Mouse (Mus musculus): ENCODE data around the gene Ccdc162. TPM values are rescaled to one million over a fixed set of nuclear protein-coding genes. Genes with fewer than 3 reads are reported as not detected.

The Ccdc162 gene
- polyA plus RNA-seq, 1 experiment from 2014 or later: 0.69 TPM

- no peaks in the 10 kb centered on the region for H3K4me1 ChIP-seq (ENCODE audit: control insufficient read depth, insufficient read depth, low read length)
- no peaks in the 10 kb centered on the region for H3K36me3 ChIP-seq (replicated peaks; ENCODE audit: control insufficient read depth, insufficient read depth, low read depth, low read length)
- H3K27ac ChIP-seq (replicated peaks; ENCODE audit: low read depth, low read length): no peak overlapping the region
- H3K4me3 ChIP-seq (ENCODE audit: low read depth, low read length): no peak overlapping the region
- no peaks in the 10 kb centered on the region for H3K9me3 ChIP-seq (replicated peaks; ENCODE audit: control insufficient read depth, low read length)
- H3K27me3 ChIP-seq (ENCODE audit: control insufficient read depth, insufficient read depth, low read length): no peaks in the 10 kb centered on the region
- no peak overlapping the region for H3K4me2 ChIP-seq (ENCODE audit: low read depth, low read length)
- DNase-seq (ENCODE audit: low spot score) (no peak), ATAC-seq (replicated peaks; ENCODE audit: insufficient number of reproducible peaks, low FRiP score, low TSS enrichment, low read depth) (no peak)
- H3K9ac ChIP-seq (replicated peaks; ENCODE audit: low read length): no peak overlapping the region
- 72% methylated on average over 4 of the region's 4 CpGs for WGBS
Observed at GRCm38 (mm10) chr10:41500941-41501340, 215.5 kb downstream of the Ccdc162 start.

GRCm38 (mm10) chr10:41491111-41491510 is 225.3 kb downstream of the Ccdc162 start:
- ATAC-seq (replicated peaks; ENCODE audit: insufficient number of reproducible peaks, low FRiP score, low TSS enrichment, low read depth) (no peak), DNase-seq (ENCODE audit: low spot score) (no peak)
- H3K4me3 ChIP-seq (ENCODE audit: low read depth, low read length): no peak overlapping the region
- no peak overlapping the region for H3K27ac ChIP-seq (replicated peaks; ENCODE audit: low read depth, low read length)
- no peaks in the 10 kb centered on the region for H3K27me3 ChIP-seq (ENCODE audit: control insufficient read depth, insufficient read depth, low read length)
- no peaks in the 10 kb centered on the region; the same call in 1 of the 2 replicates for H3K4me1 ChIP-seq (ENCODE audit: control insufficient read depth, insufficient read depth, low read length)
- WGBS: 45% methylated on average over 4 of the region's 4 CpGs
- H3K9ac ChIP-seq (replicated peaks; ENCODE audit: low read length): no peak overlapping the region
- no peak overlapping the region; the same call in 1 of the 2 replicates for H3K4me2 ChIP-seq (ENCODE audit: low read depth, low read length)
- H3K36me3 ChIP-seq (replicated peaks; ENCODE audit: control insufficient read depth, insufficient read depth, low read depth, low read length): peaks cover 5% of the 10 kb centered on the region
- H3K9me3 ChIP-seq (replicated peaks; ENCODE audit: control insufficient read depth, low read length): no peaks in the 10 kb centered on the region

- Histone ChIP-seq H3K4me3 (ENCODE audit: low read depth, low read length) (peak overlapping the region; percentile 66), H3K9me3 (replicated peaks; ENCODE audit: control insufficient read depth, low read length) (no peaks in the 10 kb centered on the region), H3K4me1 (ENCODE audit: control insufficient read depth, insufficient read depth, low read length) (no peaks in the 10 kb centered on the region; the same call in 1 of the 2 replicates), H3K36me3 (replicated peaks; ENCODE audit: control insufficient read depth, insufficient read depth, low read depth, low read length) (peaks cover 5% of the 10 kb centered on the region), H3K27me3 (ENCODE audit: control insufficient read depth, insufficient read depth, low read length) (no peaks in the 10 kb centered on the region), H3K27ac (replicated peaks; ENCODE audit: low read depth, low read length) (no peak overlapping the region), H3K9ac (replicated peaks; ENCODE audit: low read length) (peak overlapping the region; percentile 79), H3K4me2 (ENCODE audit: low read depth, low read length) (peak overlapping the region; percentile 98)
- ATAC-seq (replicated peaks; ENCODE audit: insufficient number of reproducible peaks, low FRiP score, low TSS enrichment, low read depth) (peak; percentile 63; the same call in 1 of the 2 replicates), DNase-seq (ENCODE audit: low spot score) (peak; percentile 3)
- under 1% methylated on average over 29 of the region's 29 CpGs for WGBS
Observed at GRCm38 (mm10) chr10:41490518-41490873, 225.9 kb downstream of the Ccdc162 start.

- under 1% methylated on average over 50 of the region's 50 CpGs for WGBS
- peak within 1 kb of the TSS; percentile 56 for H3K27ac ChIP-seq (replicated peaks; ENCODE audit: low read depth, low read length)
Observed at GRCm38 (mm10) chr10:41489708-41490517, 226.5 kb downstream of the Ccdc162 start, which contains the start of the genes Smpd2 and Ppil6. Smpd2 (minus strand) TSS chr10:41490369. Ppil6 (plus strand) TSS chr10:41490439.

GRCm38 (mm10) chr10:41489294-41489693 is 227.1 kb downstream of the Ccdc162 start:
- Histone ChIP-seq H3K36me3 (replicated peaks; ENCODE audit: control insufficient read depth, insufficient read depth, low read depth, low read length) (peaks cover 5% of the 10 kb centered on the region), H3K4me3 (ENCODE audit: low read depth, low read length) (peak overlapping the region; percentile 66), H3K4me1 (ENCODE audit: control insufficient read depth, insufficient read depth, low read length) (no peaks in the 10 kb centered on the region; the same call in 1 of the 2 replicates), H3K27ac (replicated peaks; ENCODE audit: low read depth, low read length) (no peak overlapping the region), H3K9me3 (replicated peaks; ENCODE audit: control insufficient read depth, low read length) (no peaks in the 10 kb centered on the region), H3K27me3 (ENCODE audit: control insufficient read depth, insufficient read depth, low read length) (no peaks in the 10 kb centered on the region), H3K9ac (replicated peaks; ENCODE audit: low read length) (peak overlapping the region; percentile 79), H3K4me2 (ENCODE audit: low read depth, low read length) (peak overlapping the region; percentile 98)
- WGBS: 25% methylated on average over 8 of the region's 8 CpGs
- DNase-seq (ENCODE audit: low spot score) (no peak), ATAC-seq (replicated peaks; ENCODE audit: insufficient number of reproducible peaks, low FRiP score, low TSS enrichment, low read depth) (no peak)

More at GRCm38 (mm10) chr10:41489708-41490517, 226.5 kb downstream of the Ccdc162 start, which contains the start of the genes Smpd2 and Ppil6:
- Histone ChIP-seq H3K27me3 (ENCODE audit: control insufficient read depth, insufficient read depth, low read length) (no peaks in the 10 kb centered on the region), H3K9me3 (replicated peaks; ENCODE audit: control insufficient read depth, low read length) (no peaks in the 10 kb centered on the region), H3K4me3 (ENCODE audit: low read depth, low read length) (peak within 1 kb of the TSS; percentile 66), H3K4me1 (ENCODE audit: control insufficient read depth, insufficient read depth, low read length) (no peaks in the 10 kb centered on the region; the same call in 1 of the 2 replicates), H3K36me3 (replicated peaks; ENCODE audit: control insufficient read depth, insufficient read depth, low read depth, low read length) (peaks cover 5% of the 10 kb centered on the region), H3K4me2 (ENCODE audit: low read depth, low read length) (peak within 1 kb of the TSS; percentile 98), H3K9ac (replicated peaks; ENCODE audit: low read length) (peak within 1 kb of the TSS; percentile 79)
- ATAC-seq (replicated peaks; ENCODE audit: insufficient number of reproducible peaks, low FRiP score, low TSS enrichment, low read depth) (peak; percentile 94), DNase-seq (ENCODE audit: low spot score) (peak; percentile 97)

GRCm38 (mm10) chr10:41488877-41489276 is 227.6 kb downstream of the Ccdc162 start:
- Histone ChIP-seq H3K4me1 (ENCODE audit: control insufficient read depth, insufficient read depth, low read length) (no peaks in the 10 kb centered on the region; the same call in 1 of the 2 replicates), H3K9ac (replicated peaks; ENCODE audit: low read length) (peak overlapping the region; percentile 79), H3K27ac (replicated peaks; ENCODE audit: low read depth, low read length) (no peak overlapping the region), H3K36me3 (replicated peaks; ENCODE audit: control insufficient read depth, insufficient read depth, low read depth, low read length) (peaks cover 5% of the 10 kb centered on the region), H3K27me3 (ENCODE audit: control insufficient read depth, insufficient read depth, low read length) (no peaks in the 10 kb centered on the region), H3K9me3 (replicated peaks; ENCODE audit: control insufficient read depth, low read length) (no peaks in the 10 kb centered on the region), H3K4me2 (ENCODE audit: low read depth, low read length) (peak overlapping the region; percentile 98), H3K4me3 (ENCODE audit: low read depth, low read length) (peak overlapping the region; percentile 66)
- WGBS: 61% methylated on average over 7 of the region's 7 CpGs
- DNase-seq (ENCODE audit: low spot score) (no peak), ATAC-seq (replicated peaks; ENCODE audit: insufficient number of reproducible peaks, low FRiP score, low TSS enrichment, low read depth) (no peak)

Small RNA genes within 50 kb of the gene (microRNA-seq; reads per million reads assigned to microRNA genes)
- not detected for gene Mir3473b (ENCODE audit: borderline number of aligned reads)

Other genes starting within 250 kb of the Ccdc162 start
- gene Mical1, start 240.3 kb downstream of the Ccdc162 start, polyA plus RNA-seq (2014; fragmentation: Nextera tagmentation; extraction: Ambion mirVana): 29.2 and 30.4 TPM in 2 replicates
- 51.4 and 58.5 TPM in 2 replicates for gene Smpd2, start 226.3 kb downstream of the Ccdc162 start, polyA plus RNA-seq (2014; fragmentation: Nextera tagmentation; extraction: Ambion mirVana)
- 0.32 and 0.86 TPM in 2 replicates for gene Ppil6, start 226.2 kb downstream of the Ccdc162 start, polyA plus RNA-seq (2014; fragmentation: Nextera tagmentation; extraction: Ambion mirVana)
- 199 and 211 TPM in 2 replicates for gene Cd164, start 197.2 kb downstream of the Ccdc162 start, polyA plus RNA-seq (2014; fragmentation: Nextera tagmentation; extraction: Ambion mirVana)
- gene Cep57l1, start 93.2 kb upstream of the Ccdc162 start, polyA plus RNA-seq (2014; fragmentation: Nextera tagmentation; extraction: Ambion mirVana): 24.2 and 24.9 TPM in 2 replicates
- gene Sesn1, start 93.3 kb upstream of the Ccdc162 start, polyA plus RNA-seq (2014; fragmentation: Nextera tagmentation; extraction: Ambion mirVana): 33.4 and 35.5 TPM in 2 replicates

Data from embryonic facial prominence, embryonic 11.5 days (tissue).